Mouse (Mus musculus) limb, embryonic 14.5 days (tissue): ENCODE data around the gene Tgfbr2. TPM values are rescaled to one million over a fixed set of nuclear protein-coding genes. Genes with fewer than 3 reads are reported as not detected.

Experiments
- ATAC-seq: fragments of 200-750 bp; cut with Nextera tagmentation; 2 replicates; pipeline ENCODE4 v1.8.0; 2017; ENCODE audit warnings: low read depth, moderate number of reproducible peaks, moderate TSS enrichment; ENCODE audit not compliant: low FRiP score
- DNase-seq: peaks from one replicate; pipeline ENCODE4 v3.0.0-alpha.2; 2015; ENCODE audit warnings: low spot score
- H3K27ac ChIP-seq: fragments of 300-500 bp; sonication (generic); replicated peaks from 2 replicates; pipeline ENCODE4 v1.5.1; 2014; ENCODE audit warnings: low read depth, mild to moderate bottlenecking, low read length, moderate library complexity, mixed read lengths
- H3K27me3 ChIP-seq: fragments of 300-500 bp; sonication (generic); 2 replicates; pipeline ENCODE4 v1.6.1; 2014; ENCODE audit warnings: low read length, mixed read lengths; ENCODE audit not compliant: control insufficient read depth, insufficient read depth
- H3K36me3 ChIP-seq: fragments of 300-500 bp; sonication (generic); 2 replicates; pipeline ENCODE4 v1.6.1; 2014; ENCODE audit warnings: mild to moderate bottlenecking, low read length, moderate library complexity, mixed read lengths; ENCODE audit not compliant: control insufficient read depth, insufficient read depth
- H3K4me1 ChIP-seq: fragments of 300-500 bp; sonication (generic); 2 replicates; pipeline ENCODE4 v1.6.1; 2014; ENCODE audit warnings: antibody characterized with exemption, low read length, mixed read lengths; ENCODE audit not compliant: control insufficient read depth, insufficient read depth
- H3K4me2 ChIP-seq: fragments of 300-500 bp; sonication (generic); replicated peaks from 2 replicates; pipeline ENCODE4 v1.6.1; 2014; ENCODE audit warnings: low read depth, mild to moderate bottlenecking, low read length, moderate library complexity; ENCODE audit not compliant: severe bottlenecking
- H3K4me3 ChIP-seq: fragments of 300-500 bp; sonication (generic); replicated peaks from 2 replicates; pipeline ENCODE4 v1.5.1; 2014; ENCODE audit warnings: low read length
- H3K9ac ChIP-seq: fragments of 300-500 bp; sonication (generic); 2 replicates; pipeline ENCODE4 v1.6.1; 2014; ENCODE audit warnings: mild to moderate bottlenecking, low read depth, low read length, moderate library complexity; ENCODE audit not compliant: severe bottlenecking
- H3K9me3 ChIP-seq: fragments of 300-500 bp; sonication (generic); 2 replicates; pipeline ENCODE4 v1.6.1; 2016; ENCODE audit warnings: low read length; ENCODE audit not compliant: control insufficient read depth
- POLR2A ChIP-seq: fragments of 200-500 bp; IDR thresholded peaks from 2 replicates; pipeline ENCODE4 v1.8.0; 2012; ENCODE audit warnings: inconsistent platforms, mild to moderate bottlenecking, moderate library complexity, borderline replicate concordance; ENCODE audit not compliant: insufficient read depth, insufficient read length; ENCODE audit errors: extremely low read depth
- WGBS: fragments of 180-500 bp; shearing (Covaris S2); extraction: QIAGEN DNeasy Blood & Tissue Kit; methylation state at CpG from one replicate; pipeline ENCODE4 v1.1.7; 2014; 5-methylcytosine and 5-hydroxymethylcytosine counted together
- polyA plus RNA-seq, 2 experiments: library from polyadenylated mRNA; depleted of rRNA in 1 of 2; stranded (reverse) in 1 of 2; unstranded in 1 of 2; fragments of >200 nt; fragmentation: Nextera tagmentation in 1 of 2; extraction: Ambion mirVana in 1 of 2; gene quantifications; 2 replicates each; pipeline versions ENCODE4 v1.2.1 to v1.2.3; 2012 to 2014

Gene Tgfbr2
- polyA plus RNA-seq, 2 experiments, result 58.8 to 67.2 TPM

GRCm38 (mm10) chr9:116060691-116061090, 114.5 kb downstream of the Tgfbr2 start:
- no peak overlapping the region for H3K4me3 ChIP-seq
- no peak overlapping the region for H3K9ac ChIP-seq
- no peak for ATAC-seq
- no peak overlapping the region for H3K27ac ChIP-seq
- no peaks in the 10 kb centered on the region for H3K4me1 ChIP-seq
- TF ChIP-seq POLR2A, result no peak
- WGBS, result 10% methylated on average over 4 of the region's 4 CpGs
- H3K27me3 ChIP-seq, result no peaks in the 10 kb centered on the region
- H3K4me2 ChIP-seq, result no peak overlapping the region
- H3K9me3 ChIP-seq, result no peaks in the 10 kb centered on the region
- no peaks in the 10 kb centered on the region for H3K36me3 ChIP-seq
- peak; percentile 54 for DNase-seq

GRCm38 (mm10) chr9:116059156-116059555, 116.0 kb downstream of the Tgfbr2 start:
- H3K9ac ChIP-seq, result no peak overlapping the region
- ATAC-seq, result no peak
- DNase-seq, result no peak

GRCm38 (mm10) chr9:116058475-116058874, 116.7 kb downstream of the Tgfbr2 start:
- H3K4me2 ChIP-seq, result no peak overlapping the region
- no peak overlapping the region for H3K27ac ChIP-seq
- 90% methylated on average over 4 of the region's 4 CpGs for WGBS
- H3K27me3 ChIP-seq, result no peaks in the 10 kb centered on the region
- H3K36me3 ChIP-seq, result no peaks in the 10 kb centered on the region
- no peaks in the 10 kb centered on the region for H3K4me1 ChIP-seq
- H3K9ac ChIP-seq, result no peak overlapping the region
- ATAC-seq, result no peak
- no peaks in the 10 kb centered on the region for H3K9me3 ChIP-seq
- TF ChIP-seq POLR2A, result no peak
- H3K4me3 ChIP-seq, result no peak overlapping the region
- no peak for DNase-seq

More at GRCm38 (mm10) chr9:116059156-116059555, 116.0 kb downstream of the Tgfbr2 start:
- Histone ChIP-seq H3K36me3 (no peaks in the 10 kb centered on the region), H3K4me2 (no peak overlapping the region), H3K27me3 (no peaks in the 10 kb centered on the region), H3K4me3 (no peak overlapping the region), H3K9me3 (no peaks in the 10 kb centered on the region), H3K4me1 (no peaks in the 10 kb centered on the region), H3K27ac (no peak overlapping the region)
- TF ChIP-seq POLR2A, result no peak
- WGBS, result 65% methylated on average over 4 of the region's 4 CpGs

- Histone ChIP-seq H3K4me1 (no peaks in the 10 kb centered on the region), H3K9ac (no peak overlapping the region), H3K4me3 (no peak overlapping the region), H3K9me3 (no peaks in the 10 kb centered on the region), H3K27me3 (no peaks in the 10 kb centered on the region), H3K4me2 (no peak overlapping the region), H3K27ac (no peak overlapping the region), H3K36me3 (no peaks in the 10 kb centered on the region)
- 57% methylated on average over 8 of the region's 8 CpGs for WGBS
- DNase-seq, result no peak
- ATAC-seq, result no peak
- no peak for TF ChIP-seq POLR2A
These were observed 121.2 kb downstream of the Tgfbr2 start for GRCm38 (mm10) chr9:116053976-116054375.

GRCm38 (mm10) chr9:116049985-116050384, 125.2 kb downstream of the Tgfbr2 start:
- WGBS, result 90% methylated on average over 1 of the region's 1 CpGs
- no peak for TF ChIP-seq POLR2A
- ATAC-seq, result no peak

GRCm38 (mm10) chr9:116041787-116042186, 133.4 kb downstream of the Tgfbr2 start:
- ATAC-seq, result no peak

More at GRCm38 (mm10) chr9:116049985-116050384, 125.2 kb downstream of the Tgfbr2 start:
- Histone ChIP-seq H3K27ac (no peak overlapping the region), H3K4me1 (no peaks in the 10 kb centered on the region), H3K36me3 (no peaks in the 10 kb centered on the region), H3K27me3 (no peaks in the 10 kb centered on the region), H3K9me3 (no peaks in the 10 kb centered on the region), H3K4me2 (no peak overlapping the region), H3K9ac (no peak overlapping the region), H3K4me3 (no peak overlapping the region)
- no peak for DNase-seq

More at GRCm38 (mm10) chr9:116041787-116042186, 133.4 kb downstream of the Tgfbr2 start:
- H3K4me2 ChIP-seq, result no peak overlapping the region
- peak; percentile 78 for DNase-seq
- TF ChIP-seq POLR2A, result no peak
- H3K9ac ChIP-seq, result no peak overlapping the region
- no peak overlapping the region for H3K27ac ChIP-seq
- H3K4me3 ChIP-seq, result no peak overlapping the region
- peaks cover 10% of the 10 kb centered on the region for H3K4me1 ChIP-seq
- no peaks in the 10 kb centered on the region for H3K9me3 ChIP-seq
- no peaks in the 10 kb centered on the region for H3K36me3 ChIP-seq
- no peaks in the 10 kb centered on the region for H3K27me3 ChIP-seq
- WGBS, result 24% methylated on average over 3 of the region's 3 CpGs
